Mouse (Mus musculus) lung, postnatal 0 days (tissue): ENCODE data around the gene Tenm3. TPM values are rescaled to one million over a fixed set of nuclear protein-coding genes. Genes with fewer than 3 reads are reported as not detected.

Source experiments
- ATAC-seq: fragments of 200-750 bp; cut with Nextera tagmentation; 2 replicates; pipeline ENCODE4 v1.8.0; 2017; ENCODE audit warnings: moderate library complexity
- DNase-seq: peaks from one replicate; pipeline ENCODE4 v3.0.0-alpha.2; 2016; ENCODE audit warnings: low spot score
- H3K27ac ChIP-seq: fragments of 300-500 bp; sonication (generic); 2 replicates; pipeline ENCODE4 v1.5.1; 2014; ENCODE audit warnings: antibody characterized with exemption, mild to moderate bottlenecking, low read length, mixed read lengths
- H3K27me3 ChIP-seq: fragments of 300-500 bp; sonication (generic); replicated peaks from 2 replicates; pipeline ENCODE4 v1.6.1; 2014; ENCODE audit warnings: low read length, mixed read lengths; ENCODE audit not compliant: insufficient read depth
- H3K36me3 ChIP-seq: fragments of 300-500 bp; sonication (generic); 2 replicates; pipeline ENCODE4 v1.6.1; 2014; ENCODE audit warnings: low read length, mixed read lengths; ENCODE audit not compliant: insufficient read depth
- H3K4me1 ChIP-seq: fragments of 300-500 bp; sonication (generic); 2 replicates; pipeline ENCODE4 v1.6.1; 2014; ENCODE audit warnings: antibody characterized with exemption, low read depth, low read length, mixed read lengths; ENCODE audit not compliant: insufficient read depth
- H3K4me2 ChIP-seq: fragments of 300-500 bp; sonication (generic); replicated peaks from 2 replicates; pipeline ENCODE4 v1.6.1; 2014; ENCODE audit warnings: low read depth, mild to moderate bottlenecking, low read length, moderate library complexity, mixed read lengths
- H3K4me3 ChIP-seq: fragments of 300-500 bp; sonication (generic); 2 replicates; pipeline ENCODE4 v1.5.1; 2014; ENCODE audit warnings: low read depth, low read length
- H3K9ac ChIP-seq: fragments of 300-500 bp; sonication (generic); replicated peaks from 2 replicates; pipeline ENCODE4 v1.6.1; 2014; ENCODE audit warnings: low read depth, mild to moderate bottlenecking
- H3K9me3 ChIP-seq: fragments of 300-500 bp; sonication (generic); 2 replicates; pipeline ENCODE4 v1.6.1; 2016; ENCODE audit warnings: low read length, mixed read lengths
- CTCF ChIP-seq: IDR thresholded peaks from 2 replicates; pipeline ENCODE4 v1.5.1; 2016; ENCODE audit warnings: antibody characterized with exemption, mild to moderate bottlenecking
- EP300 ChIP-seq: IDR thresholded peaks from 2 replicates; pipeline ENCODE4 v1.6.1; 2016; ENCODE audit warnings: antibody characterized with exemption, mild to moderate bottlenecking, control low read depth
- WGBS: fragments of 180-500 bp; shearing (Covaris S2); extraction: QIAGEN DNeasy Blood & Tissue Kit; methylation state at CpG from one replicate; pipeline ENCODE4 v1.1.7; 2014; 5-methylcytosine and 5-hydroxymethylcytosine counted together
- polyA plus RNA-seq: library from polyadenylated mRNA; unstranded; fragments of >200 nt; fragmentation: Nextera tagmentation; extraction: Ambion mirVana; gene quantifications from 2 replicates; pipeline ENCODE4 v1.2.1, GENCODE M21; 2015

The Tenm3 gene
- 0.78 and 1.0 TPM in 2 replicates for polyA plus RNA-seq

GRCm38 (mm10) chr8:48843931-48844285 is at the start of gene Tenm3:
Tenm3 (minus strand) TSS chr8:48843951.
- Histone ChIP-seq H3K27ac (no peak within 1 kb of the TSS), H3K4me2 (peak within 1 kb of the TSS; percentile 81), H3K36me3 (no peaks in the 10 kb centered on the region), H3K27me3 (peaks cover 33% of the 10 kb centered on the region), H3K9me3 (no peaks in the 10 kb centered on the region), H3K4me1 (0 out of 2 replicates have a peak, but pooled peaks cover 3% of the 10 kb centered on the region), H3K9ac (0 out of 2 replicates have a peak within 1 kb of the TSS, but pooled peaks have one; percentile 12), H3K4me3 (peak within 1 kb of the TSS; percentile 71)
- 0% methylated on average over 19 of the region's 19 CpGs for WGBS
- TF ChIP-seq EP300, result no peak
- no peak for TF ChIP-seq CTCF
- ATAC-seq (no peak), DNase-seq (no peak)

DNA sequence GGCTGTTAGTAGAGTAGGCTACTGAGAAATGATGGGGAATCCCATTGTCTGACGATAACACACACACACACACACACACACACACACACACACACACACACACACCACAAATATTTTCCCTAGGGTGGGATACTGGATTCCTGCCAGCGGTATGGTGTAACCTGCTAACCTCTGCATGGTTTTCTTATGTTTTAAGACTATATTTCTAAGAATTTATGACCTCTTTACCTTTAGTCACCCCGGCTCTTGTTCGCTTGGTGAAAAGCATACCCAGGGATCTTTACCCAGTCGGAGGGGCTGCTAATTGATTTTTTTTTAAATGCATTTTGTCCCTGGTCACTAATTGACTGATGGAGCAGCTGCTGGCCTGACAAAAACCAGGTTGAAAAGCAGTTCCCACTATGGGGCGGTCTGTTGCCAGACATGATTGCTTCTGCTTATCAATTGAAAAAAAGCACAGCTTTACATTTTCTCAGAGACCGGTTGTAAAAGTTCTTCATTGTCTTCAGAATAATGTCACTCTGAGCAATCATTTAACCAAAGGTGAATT is 46.5 kb upstream of the Tenm3 start:
- H3K36me3 ChIP-seq, result no peaks in the 10 kb centered on the region
- ATAC-seq, result no peak
- 70% methylated on average over 7 of the region's 7 CpGs for WGBS

GRCm38 (mm10) chr8:48884270-48884669 is 40.5 kb upstream of the Tenm3 start:
- ATAC-seq (no peak), DNase-seq (no peak)
- Histone ChIP-seq H3K4me3 (no peak overlapping the region), H3K4me2 (no peak overlapping the region), H3K27ac (no peak overlapping the region), H3K9ac (no peak overlapping the region), H3K36me3 (no peaks in the 10 kb centered on the region), H3K27me3 (no peaks in the 10 kb centered on the region), H3K9me3 (no peaks in the 10 kb centered on the region), H3K4me1 (no peaks in the 10 kb centered on the region)
- no peak for TF ChIP-seq CTCF
- no peak for TF ChIP-seq EP300
- WGBS, result 49% methylated on average over 4 of the region's 4 CpGs

More for the DNA sequence above, 46.5 kb upstream of the Tenm3 start:
- H3K27ac ChIP-seq, result no peak overlapping the region
- no peak overlapping the region for H3K4me3 ChIP-seq
- no peak overlapping the region for H3K4me2 ChIP-seq
- no peak for TF ChIP-seq EP300
- no peak for TF ChIP-seq CTCF
- no peaks in the 10 kb centered on the region for H3K27me3 ChIP-seq
- DNase-seq, result no peak
- no peaks in the 10 kb centered on the region for H3K9me3 ChIP-seq
- no peaks in the 10 kb centered on the region for H3K4me1 ChIP-seq
- no peak overlapping the region for H3K9ac ChIP-seq

- no peaks in the 10 kb centered on the region for H3K9me3 ChIP-seq
- no peaks in the 10 kb centered on the region for H3K27me3 ChIP-seq
- no peak overlapping the region for H3K4me3 ChIP-seq
- DNase-seq, result no peak
- H3K4me2 ChIP-seq, result no peak overlapping the region
- ATAC-seq, result no peak
- 87% methylated on average over 5 of the region's 5 CpGs for WGBS
- no peaks in the 10 kb centered on the region for H3K36me3 ChIP-seq
- H3K4me1 ChIP-seq, result no peaks in the 10 kb centered on the region
- H3K9ac ChIP-seq, result no peak overlapping the region
- no peak overlapping the region for H3K27ac ChIP-seq
- no peak for TF ChIP-seq CTCF
- no peak for TF ChIP-seq EP300
Measured at GRCm38 (mm10) chr8:48880585-48880984, 36.8 kb upstream of the Tenm3 start.

- no peak overlapping the region for H3K9ac ChIP-seq
Measured at GRCm38 (mm10) chr8:48865972-48866371, 22.2 kb upstream of the Tenm3 start.

GRCm38 (mm10) chr8:48865485-48865884 is 21.7 kb upstream of the Tenm3 start:
- H3K9ac ChIP-seq, result no peak overlapping the region
- H3K9me3 ChIP-seq, result no peaks in the 10 kb centered on the region
- H3K36me3 ChIP-seq, result no peaks in the 10 kb centered on the region
- H3K27me3 ChIP-seq, result no peaks in the 10 kb centered on the region
- no peak overlapping the region for H3K4me3 ChIP-seq
- no peak overlapping the region for H3K27ac ChIP-seq
- no peaks in the 10 kb centered on the region for H3K4me1 ChIP-seq
- no peak overlapping the region for H3K4me2 ChIP-seq
- 52% methylated on average over 4 of the region's 4 CpGs for WGBS
- no peak for ATAC-seq
- no peak for DNase-seq
- TF ChIP-seq CTCF (no peak), EP300 (no peak)

More at GRCm38 (mm10) chr8:48865972-48866371, 22.2 kb upstream of the Tenm3 start:
- Histone ChIP-seq H3K4me3 (no peak overlapping the region), H3K27me3 (no peaks in the 10 kb centered on the region), H3K4me2 (no peak overlapping the region), H3K4me1 (no peaks in the 10 kb centered on the region), H3K27ac (no peak overlapping the region), H3K9me3 (no peaks in the 10 kb centered on the region), H3K36me3 (no peaks in the 10 kb centered on the region)
- TF ChIP-seq CTCF (no peak), EP300 (no peak)
- no peak for DNase-seq
- 78% methylated on average over 5 of the region's 5 CpGs for WGBS
- ATAC-seq, result no peak
